Mouse (Mus musculus) cerebellum, adult 2 months (tissue): ENCODE data around the gene 4930480E11Rik.
"Not testable (repeated sequence)": the region's sequence is repeated elsewhere in the genome, so short reads cannot be mapped to it uniquely, and the experiment has no call there.

Experiments
- CTCF ChIP-seq: fragments of 200-500 bp; IDR thresholded peaks from 2 replicates; pipeline ENCODE4 v1.5.1; 2011; ENCODE audit warnings: low read depth, mild to moderate bottlenecking, control low read depth, low read length, moderate library complexity, borderline replicate concordance; ENCODE audit not compliant: insufficient read depth
- POLR2A ChIP-seq: fragments of 200-500 bp; IDR thresholded peaks from 2 replicates; pipeline ENCODE4 v1.6.1; 2011; ENCODE audit warnings: low read length, control low read depth, borderline replicate concordance; ENCODE audit not compliant: insufficient read depth

DNA sequence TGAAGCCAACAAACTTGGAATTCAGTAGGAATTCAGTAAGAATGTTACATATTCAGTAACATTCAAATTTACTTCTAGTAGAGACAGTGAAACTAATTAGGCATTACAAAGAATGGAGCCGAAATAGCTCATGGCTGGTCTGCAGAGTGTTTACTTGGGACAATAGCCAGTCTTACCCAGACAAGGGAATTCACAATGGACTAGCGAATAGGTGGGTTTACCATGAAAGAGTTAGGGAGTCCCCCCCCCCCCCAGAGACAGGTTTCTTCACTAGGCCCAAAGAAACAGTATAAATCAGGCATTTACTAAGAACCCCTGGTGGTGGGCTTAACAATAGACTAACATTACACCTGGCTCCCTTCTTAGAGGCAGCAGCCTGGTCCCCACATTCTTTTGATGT lies 33.9 kb downstream of the 4930480E11Rik start:
- not testable (repeated sequence) for TF ChIP-seq POLR2A, CTCF
